Mouse (Mus musculus) stomach, postnatal 0 days (tissue): ENCODE data around the gene Ifrd2. TPM values are rescaled to one million over a fixed set of nuclear protein-coding genes. Genes with fewer than 3 reads are reported as not detected.
A peak's percentile ranks its signal among the peaks of the same experiment; 100 is the strongest.

Experiments
- ATAC-seq: fragments of 200-750 bp; cut with Nextera tagmentation; 2 replicates; pipeline ENCODE4 v1.8.0; 2017; ENCODE audit not compliant: low FRiP score, low TSS enrichment
- DNase-seq: peaks from one replicate; pipeline ENCODE4 v3.0.0-alpha.2; 2016; ENCODE audit warnings: low spot score
- H3K27ac ChIP-seq: fragments of 300-500 bp; sonication (generic); replicated peaks from 2 replicates; pipeline ENCODE4 v1.5.1; 2014; ENCODE audit warnings: mild to moderate bottlenecking, control low read depth
- H3K27me3 ChIP-seq: fragments of 300-500 bp; sonication (generic); 2 replicates; pipeline ENCODE4 v1.6.1; 2014; ENCODE audit warnings: low read length; ENCODE audit not compliant: control insufficient read depth, insufficient read depth
- H3K36me3 ChIP-seq: fragments of 300-500 bp; sonication (generic); 2 replicates; pipeline ENCODE4 v1.6.1; 2014; ENCODE audit warnings: low read length, mixed read lengths; ENCODE audit not compliant: control insufficient read depth, insufficient read depth
- H3K4me1 ChIP-seq: fragments of 300-500 bp; sonication (generic); replicated peaks from 2 replicates; pipeline ENCODE4 v1.6.1; 2014; ENCODE audit warnings: antibody characterized with exemption; ENCODE audit not compliant: control insufficient read depth, insufficient read depth
- H3K4me2 ChIP-seq: fragments of 300-500 bp; sonication (generic); replicated peaks from 2 replicates; pipeline ENCODE4 v1.6.1; 2014; ENCODE audit warnings: low read depth, mild to moderate bottlenecking, control low read depth, moderate library complexity
- H3K4me3 ChIP-seq: fragments of 300-500 bp; sonication (generic); 2 replicates; pipeline ENCODE4 v1.5.1; 2014; ENCODE audit warnings: low read depth, low read length, control low read depth
- H3K9ac ChIP-seq: fragments of 300-500 bp; sonication (generic); 2 replicates; pipeline ENCODE4 v1.6.1; 2014; ENCODE audit warnings: mild to moderate bottlenecking, low read length, control low read depth, mixed read lengths
- H3K9me3 ChIP-seq: fragments of 300-500 bp; sonication (generic); 2 replicates; pipeline ENCODE4 v1.6.1; 2016; ENCODE audit warnings: low read length; ENCODE audit not compliant: control insufficient read depth
- CTCF ChIP-seq: IDR thresholded peaks from 2 replicates; pipeline ENCODE4 v1.5.1; 2016; ENCODE audit warnings: antibody characterized with exemption, low read depth, mild to moderate bottlenecking, moderate library complexity
- EP300 ChIP-seq: optimal IDR thresholded peaks from 2 replicates; pipeline ENCODE3; 2016; ENCODE audit warnings: antibody characterized with exemption
- WGBS: fragments of 180-500 bp; shearing (Covaris S2); extraction: QIAGEN DNeasy Blood & Tissue Kit; methylation state at CpG from one replicate; pipeline ENCODE4 v1.1.7; 2014; 5-methylcytosine and 5-hydroxymethylcytosine counted together
- polyA plus RNA-seq: library from polyadenylated mRNA; unstranded; fragments of >200 nt; fragmentation: Nextera tagmentation; extraction: Ambion mirVana; gene quantifications from 2 replicates; pipeline ENCODE4 v1.2.1, GENCODE M21; 2015

The Ifrd2 gene
- polyA plus RNA-seq, 1 experiment from 2014 or later: 35.5 TPM

GRCm38 (mm10) chr9:107630576-107630975 is 43.1 kb downstream of the Ifrd2 start:
- peaks cover 28% of the 10 kb centered on the region for H3K4me1 ChIP-seq
- ATAC-seq (no peak), DNase-seq (no peak)
- H3K9ac ChIP-seq: no peak overlapping the region
- TF ChIP-seq CTCF (no peak), EP300 (no peak)
- WGBS: 21% methylated on average over 4 of the region's 4 CpGs
- H3K27ac ChIP-seq: peak overlapping the region; percentile 82
- no peak overlapping the region for H3K4me3 ChIP-seq
- no peaks in the 10 kb centered on the region for H3K9me3 ChIP-seq
- H3K4me2 ChIP-seq: peak overlapping the region; percentile 8; the same call in 1 of the 2 replicates
- H3K36me3 ChIP-seq: 0 out of 2 replicates have a peak, but pooled peaks cover under 1% of the 10 kb centered on the region
- H3K27me3 ChIP-seq: no peaks in the 10 kb centered on the region

- Histone ChIP-seq H3K36me3 (no peaks in the 10 kb centered on the region), H3K27me3 (no peaks in the 10 kb centered on the region), H3K4me1 (peaks cover 28% of the 10 kb centered on the region), H3K4me2 (no peak overlapping the region), H3K27ac (peak overlapping the region; percentile 20; the same call in 1 of the 2 replicates), H3K9me3 (no peaks in the 10 kb centered on the region), H3K9ac (no peak overlapping the region), H3K4me3 (no peak overlapping the region)
- ATAC-seq (no peak), DNase-seq (no peak)
- no peak for TF ChIP-seq EP300
- no peak for TF ChIP-seq CTCF
- WGBS: 66% methylated on average over 9 of the region's 9 CpGs
Observed at GRCm38 (mm10) chr9:107631311-107631826, 43.9 kb downstream of the Ifrd2 start.

GRCm38 (mm10) chr9:107631861-107632260 is 44.4 kb downstream of the Ifrd2 start:
- 88% methylated on average over 8 of the region's 8 CpGs for WGBS
- TF ChIP-seq CTCF (no peak), EP300 (no peak)
- H3K4me1 ChIP-seq: peaks cover 25% of the 10 kb centered on the region
- no peaks in the 10 kb centered on the region for H3K36me3 ChIP-seq
- no peak for DNase-seq
- H3K4me2 ChIP-seq: no peak overlapping the region
- no peak overlapping the region for H3K9ac ChIP-seq
- no peaks in the 10 kb centered on the region for H3K27me3 ChIP-seq
- no peak for ATAC-seq
- no peak overlapping the region for H3K4me3 ChIP-seq
- peak overlapping the region; percentile 20; the same call in 1 of the 2 replicates for H3K27ac ChIP-seq
- no peaks in the 10 kb centered on the region for H3K9me3 ChIP-seq

- peaks cover 21% of the 10 kb centered on the region for H3K4me1 ChIP-seq
- H3K36me3 ChIP-seq: no peaks in the 10 kb centered on the region
- no peak for DNase-seq
- WGBS: 24% methylated on average over 6 of the region's 6 CpGs
- H3K9me3 ChIP-seq: no peaks in the 10 kb centered on the region
- H3K9ac ChIP-seq: peak overlapping the region; percentile 94
- H3K4me3 ChIP-seq: peak overlapping the region; percentile 83
- peak overlapping the region; percentile 99 for H3K4me2 ChIP-seq
- TF ChIP-seq CTCF (no peak), EP300 (no peak)
- ATAC-seq: no peak
- H3K27me3 ChIP-seq: no peaks in the 10 kb centered on the region
- H3K27ac ChIP-seq: peak overlapping the region; percentile 93
Observed at GRCm38 (mm10) chr9:107632478-107632877, 45.0 kb downstream of the Ifrd2 start.

GRCm38 (mm10) chr9:107633091-107633660 is 45.7 kb downstream of the Ifrd2 start:
- H3K4me1 ChIP-seq: peaks cover 21% of the 10 kb centered on the region
- ATAC-seq (peak; percentile 54; the same call in 1 of the 2 replicates), DNase-seq (peak; percentile 87)
- H3K4me2 ChIP-seq: peak overlapping the region; percentile 99
- H3K36me3 ChIP-seq: no peaks in the 10 kb centered on the region
- TF ChIP-seq CTCF (no peak), EP300 (peak; percentile 27)
- no peaks in the 10 kb centered on the region for H3K9me3 ChIP-seq
- H3K9ac ChIP-seq: peak overlapping the region; percentile 94
- H3K4me3 ChIP-seq: peak overlapping the region; percentile 83
- no peaks in the 10 kb centered on the region for H3K27me3 ChIP-seq
- 3% methylated on average over 33 of the region's 33 CpGs for WGBS
- peak overlapping the region; percentile 93 for H3K27ac ChIP-seq
